Mouse (Mus musculus): ENCODE data around the gene Snap25.
A peak's percentile ranks its signal among the peaks of the same experiment; 100 is the strongest.

Gene Snap25

DNA sequence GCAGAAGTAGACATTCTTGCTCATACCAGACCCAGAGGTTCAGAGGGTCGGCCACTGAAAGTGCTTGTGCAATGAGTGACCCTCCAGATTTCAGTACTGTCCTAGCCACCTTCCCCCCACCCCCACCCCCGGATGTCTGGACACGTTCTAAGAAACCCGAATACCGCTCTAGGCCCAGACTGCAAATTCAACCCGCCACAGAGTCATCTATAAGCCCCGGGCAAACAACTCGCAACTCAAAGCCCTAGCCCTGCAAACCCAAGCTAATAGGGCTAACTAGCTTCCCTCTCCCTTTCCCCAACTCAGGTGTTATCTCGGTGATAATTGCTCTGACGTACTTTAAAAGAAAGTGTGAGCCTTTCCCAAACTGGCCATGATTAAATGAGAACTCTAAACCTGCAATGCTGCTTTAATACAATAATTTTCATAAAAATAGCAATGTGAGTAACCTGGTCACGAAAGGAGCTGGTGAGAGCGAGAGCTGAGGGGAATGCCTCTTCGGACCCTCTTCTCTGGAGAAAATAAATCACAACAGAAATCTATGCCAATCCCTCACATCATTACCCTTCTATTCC lies 725 bp upstream of the Snap25 start:
- DNase-seq (ENCODE audit: low read depth) = no peak

DNA sequence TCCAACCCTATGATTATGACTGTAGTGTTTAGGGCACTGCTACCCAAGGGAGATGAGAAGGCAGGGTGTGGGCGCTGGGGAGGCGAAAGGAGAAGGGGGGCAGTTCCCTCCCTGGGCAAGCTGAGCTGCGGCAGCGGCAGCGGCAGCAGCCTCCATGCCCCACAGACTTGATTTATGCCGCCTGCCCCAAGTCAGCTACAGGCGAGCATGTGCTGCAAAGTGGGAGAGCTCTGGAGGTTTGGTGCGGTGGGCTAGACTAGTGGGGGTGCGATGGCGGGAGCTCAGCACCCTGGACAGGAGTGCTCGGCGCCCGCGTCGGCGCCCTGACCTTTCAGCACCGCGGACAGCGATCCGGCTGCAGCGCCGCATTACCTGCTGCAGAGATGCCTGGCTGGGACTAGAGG lies 757 bp downstream of the Snap25 start:
- peak; percentile 3 for DNase-seq (ENCODE audit: low read depth)

DNA sequence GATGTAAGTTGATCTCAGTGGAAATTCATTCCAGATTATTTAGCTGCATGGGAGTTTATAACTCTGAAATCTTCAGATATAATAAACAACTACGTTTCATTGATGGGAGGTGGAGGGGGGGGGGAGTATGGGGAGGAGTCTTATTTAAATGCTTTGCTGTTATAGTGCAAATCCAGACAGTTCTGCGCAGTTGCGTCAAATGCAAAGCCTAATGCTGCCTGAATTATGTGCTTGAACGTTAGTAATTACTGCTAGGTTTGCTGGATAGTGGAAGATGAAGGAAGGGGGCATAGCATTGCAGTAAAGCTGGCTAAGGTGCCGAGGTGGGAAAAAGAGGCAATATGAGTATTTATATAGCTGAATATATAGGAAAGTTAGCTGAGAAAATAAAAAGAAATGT lies 2.3 kb downstream of the Snap25 start:
- no peak for DNase-seq (ENCODE audit: low read depth)

DNA sequence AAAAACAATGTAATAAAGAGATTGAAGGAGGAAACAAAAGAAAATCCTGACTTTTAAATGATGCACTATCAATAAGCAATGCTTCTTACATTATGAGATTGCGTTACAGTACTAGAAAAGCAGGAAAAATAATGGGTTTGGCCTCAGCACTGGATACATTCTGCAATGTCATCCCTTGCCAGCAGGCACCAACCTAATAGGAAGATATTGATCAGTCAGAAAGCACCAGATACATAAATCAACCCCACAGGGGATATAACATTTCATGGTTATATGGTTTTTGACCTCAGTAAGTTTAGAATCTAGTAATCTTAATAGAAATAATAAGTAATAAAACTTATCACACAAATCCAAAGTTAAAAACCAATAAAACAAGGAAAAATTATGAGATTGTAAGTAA lies 3.1 kb downstream of the Snap25 start:
- no peak for DNase-seq (ENCODE audit: low read depth)

DNA sequence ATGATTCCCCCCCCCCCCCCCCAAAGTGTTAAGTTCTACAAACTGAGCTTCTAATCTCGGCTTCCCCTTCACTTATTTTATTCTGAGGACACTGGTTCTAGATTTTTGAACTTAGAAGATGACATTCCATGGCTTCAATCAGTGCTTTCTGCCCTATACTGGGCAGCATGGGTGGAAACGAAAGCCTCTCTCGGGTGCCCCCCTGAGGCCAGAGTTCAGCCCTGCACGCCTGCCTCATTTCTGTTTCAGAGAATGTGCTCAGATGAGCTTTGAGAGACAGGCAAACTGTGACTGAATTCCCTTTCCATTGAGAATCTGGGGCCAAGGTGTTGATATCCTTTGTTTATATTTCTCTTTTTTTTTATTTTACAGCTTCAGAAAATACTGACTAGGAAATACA lies 7.0 kb downstream of the Snap25 start:
- DNase-seq (ENCODE audit: low read depth) = peak; percentile 27

DNA sequence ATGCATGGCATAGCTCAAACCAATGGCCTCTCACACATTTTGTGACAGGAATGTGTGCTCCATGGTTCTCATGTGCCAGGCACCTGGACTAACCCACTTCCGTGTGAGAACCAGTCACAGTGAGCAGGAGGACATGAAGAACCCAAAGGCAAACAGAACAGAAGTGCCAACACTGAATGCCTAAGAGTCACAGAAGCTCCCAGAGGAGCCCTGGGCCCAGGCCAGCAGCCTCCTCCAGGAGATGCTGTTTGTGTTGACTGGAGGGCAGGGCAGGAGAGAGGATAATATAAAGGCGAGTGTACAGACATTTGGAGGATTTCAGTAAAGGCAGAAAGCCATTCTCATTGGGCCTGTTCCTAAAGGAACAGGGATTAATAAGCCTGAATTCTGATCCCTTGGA lies 25.0 kb downstream of the Snap25 start:
- no peak for DNase-seq (ENCODE audit: low read depth)

DNA sequence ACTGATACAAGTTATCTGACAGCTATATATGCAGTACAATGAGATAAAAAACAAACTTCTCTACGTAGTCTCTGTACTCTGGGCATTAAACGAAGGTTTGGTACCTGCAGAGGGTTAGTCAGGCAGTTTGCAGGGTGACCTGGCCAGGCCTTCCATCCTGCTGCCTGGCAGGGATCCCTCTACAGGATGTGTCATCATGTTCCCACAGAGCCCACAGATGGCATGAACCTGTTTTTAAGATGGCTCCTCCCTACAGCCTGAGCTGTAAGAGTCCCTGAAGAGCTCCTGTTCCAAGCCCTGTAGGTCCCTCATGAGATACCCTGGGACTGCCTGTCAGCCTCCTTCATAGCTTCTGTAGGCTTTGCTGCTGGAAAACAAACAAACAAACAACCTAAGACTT lies 29.0 kb downstream of the Snap25 start:
- DNase-seq (ENCODE audit: low read depth) = no peak

DNA sequence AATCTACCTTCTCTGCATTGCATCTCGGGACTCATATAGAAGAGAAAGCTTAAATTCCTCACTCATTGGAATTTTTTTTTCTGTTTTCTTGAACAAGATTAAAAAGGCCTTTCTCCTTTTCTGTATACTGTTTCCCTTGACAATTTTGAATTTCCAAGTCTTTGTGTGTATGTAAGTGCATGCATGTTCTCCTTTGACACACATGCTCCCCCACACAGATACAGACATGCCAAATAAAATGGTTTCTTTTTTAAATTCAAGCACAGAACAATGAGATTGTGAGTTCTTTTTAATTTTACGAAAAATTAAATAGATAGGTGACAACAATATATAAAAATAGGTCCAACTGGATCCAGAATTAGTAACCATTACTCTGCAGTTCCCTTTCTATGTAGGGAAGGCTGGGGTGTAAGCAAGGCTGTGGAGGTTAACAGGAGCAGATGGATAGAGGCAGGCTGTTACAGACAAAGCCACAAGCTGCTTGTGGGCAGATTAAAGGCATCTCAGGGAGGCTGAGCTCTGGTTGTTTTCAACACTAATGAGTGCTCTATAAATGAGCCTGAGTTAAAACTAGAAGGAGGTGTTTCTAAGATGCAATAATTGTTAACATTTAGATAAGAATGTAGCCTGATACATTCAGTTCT lies 31.6 kb downstream of the Snap25 start:
- DNase-seq (ENCODE audit: low read depth) = no peak

DNA sequence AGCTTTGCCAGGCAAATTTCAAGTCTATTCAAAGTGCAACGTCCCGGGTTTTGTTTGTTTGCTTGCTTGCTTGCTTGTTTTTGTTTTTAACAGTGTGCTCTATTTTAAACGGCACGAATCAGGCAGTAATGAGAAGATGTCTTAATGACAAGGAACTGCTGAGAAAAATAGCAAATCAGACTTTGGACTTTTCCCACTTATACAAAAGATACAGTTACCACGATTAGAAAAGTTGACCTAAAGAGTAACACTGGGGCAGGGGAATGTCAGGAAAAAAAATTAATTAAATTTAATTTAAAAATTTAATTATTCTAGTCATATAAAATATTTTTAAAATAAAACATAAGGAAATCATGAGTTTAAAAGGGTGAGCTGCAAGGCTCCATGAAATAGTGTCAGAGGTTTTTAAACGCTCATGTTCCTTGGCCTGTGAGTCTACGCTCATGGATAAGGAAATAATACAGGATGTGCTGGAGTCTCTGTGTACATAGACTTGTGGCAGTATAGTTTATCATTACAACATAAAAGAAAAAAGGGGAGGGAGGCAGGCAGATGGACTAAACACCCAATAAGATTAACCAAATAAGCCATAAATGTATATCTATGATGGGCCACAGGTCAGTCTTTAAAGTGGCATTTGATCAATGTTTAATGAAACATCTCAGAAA lies 32.2 kb downstream of the Snap25 start:
- DNase-seq (ENCODE audit: low read depth) = no peak

DNA sequence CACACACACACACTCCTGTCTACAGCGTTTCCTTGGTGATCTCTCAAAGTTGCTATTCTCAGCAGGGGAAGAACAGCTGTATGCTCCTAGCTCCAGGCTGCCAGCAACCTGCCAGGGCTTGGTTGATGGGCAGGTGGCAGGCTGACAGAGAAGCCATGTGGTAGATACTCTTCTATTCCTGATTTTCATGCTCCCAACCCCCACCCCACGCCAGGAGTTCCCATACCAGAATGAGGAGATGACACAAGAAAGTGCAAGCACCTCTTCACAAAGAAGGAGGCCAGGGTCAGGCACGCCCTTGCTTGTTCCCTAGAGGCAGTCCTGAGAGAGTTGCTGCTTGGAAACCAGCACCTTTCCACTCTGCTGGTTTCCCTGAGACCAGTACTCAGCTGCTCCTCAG lies 40.4 kb downstream of the Snap25 start:
- DNase-seq (ENCODE audit: low read depth) = no peak

DNA sequence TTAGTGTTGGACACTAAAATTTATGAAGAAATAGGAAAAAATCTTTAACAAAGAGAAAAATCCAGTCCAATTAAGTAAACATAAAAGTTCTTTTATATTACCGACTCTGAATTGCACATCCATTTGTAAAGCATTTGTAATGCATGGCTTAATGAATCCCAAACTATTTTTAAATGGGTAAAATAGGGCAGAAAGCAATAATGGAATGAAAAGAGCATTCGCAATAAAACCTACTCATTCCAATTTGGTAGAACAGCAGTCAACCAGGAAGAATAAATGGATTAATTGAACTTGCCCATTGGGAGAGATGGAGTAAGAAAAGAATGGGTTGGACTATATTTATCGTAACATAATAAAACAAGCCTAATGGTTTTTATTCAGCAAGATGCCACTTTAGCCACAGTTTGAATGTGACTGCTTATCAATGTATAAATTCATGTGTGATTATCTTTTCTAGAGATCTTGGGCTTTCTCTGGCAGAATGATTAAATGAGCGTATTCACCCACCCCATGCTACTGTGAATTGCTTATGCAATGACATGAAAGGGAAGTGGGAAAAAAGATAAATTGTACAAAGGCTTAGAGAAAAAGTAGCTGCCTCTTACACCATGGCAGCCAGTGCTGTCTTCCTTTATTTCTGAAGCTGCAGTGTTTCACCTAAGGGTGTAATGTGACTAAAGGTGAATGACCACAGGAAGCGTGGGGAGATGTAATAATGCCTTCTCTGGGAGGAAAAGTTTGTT lies 45.7 kb downstream of the Snap25 start:
- DNase-seq (ENCODE audit: low read depth) = no peak

DNA sequence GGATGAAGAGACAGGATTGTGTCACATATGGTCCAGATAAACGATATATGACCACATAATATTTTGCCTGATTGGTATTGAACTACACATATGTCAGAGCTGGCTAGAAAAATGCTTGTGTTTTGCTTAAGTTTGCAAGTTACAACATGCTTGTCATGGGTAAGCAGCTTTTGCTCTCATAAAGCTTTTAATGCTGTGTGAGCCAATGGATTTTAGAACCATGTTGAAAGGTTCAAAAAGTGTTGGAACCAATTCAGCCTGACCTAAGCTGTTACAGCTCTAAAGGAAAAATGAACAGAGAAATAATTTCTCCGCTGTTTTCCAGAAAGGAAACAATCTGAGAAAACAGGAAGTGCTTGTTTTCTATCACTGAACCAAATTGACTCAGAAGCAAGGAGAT lies 64.9 kb downstream of the Snap25 start:
- DNase-seq (ENCODE audit: low read depth) = no peak

DNA sequence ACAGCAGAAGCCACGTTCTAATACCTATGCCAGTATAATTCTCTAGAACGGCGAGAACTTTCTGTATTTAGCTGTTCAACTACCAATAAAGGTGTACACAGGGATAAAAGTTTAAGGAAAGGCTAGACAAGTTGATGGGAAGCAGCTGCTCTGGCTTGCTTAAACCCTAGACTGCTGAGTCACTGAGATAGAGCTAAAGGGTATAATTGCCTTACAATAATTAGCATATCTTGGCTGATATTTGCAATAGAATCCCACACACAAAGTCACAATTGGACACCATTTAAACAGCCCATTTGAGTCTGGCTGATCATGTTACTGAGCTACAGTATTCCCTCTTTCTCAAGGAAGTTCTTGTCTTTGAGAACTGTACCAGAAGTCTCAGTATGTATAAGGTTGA lies 65.4 kb downstream of the Snap25 start:
- no peak for DNase-seq (ENCODE audit: low read depth)

DNA sequence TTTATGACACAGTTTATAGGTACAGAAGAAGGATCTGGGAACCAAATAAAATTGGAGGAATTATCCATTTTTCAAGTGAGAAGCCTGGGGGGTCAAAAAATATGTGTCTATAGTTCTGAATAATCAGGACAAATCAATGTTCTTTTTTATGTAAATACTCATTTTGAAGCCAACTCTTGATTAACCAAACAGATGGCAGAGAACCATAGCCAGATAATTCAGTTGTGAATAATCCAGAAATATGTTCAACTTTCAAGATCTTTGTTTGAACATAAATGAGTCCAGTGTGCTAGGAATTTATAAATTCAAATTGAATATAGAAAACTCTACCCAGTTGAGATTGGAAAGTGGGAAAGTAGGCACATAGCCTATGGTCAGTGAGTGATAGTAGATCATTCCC lies 67.0 kb downstream of the Snap25 start:
- no peak for DNase-seq (ENCODE audit: low read depth)

DNA sequence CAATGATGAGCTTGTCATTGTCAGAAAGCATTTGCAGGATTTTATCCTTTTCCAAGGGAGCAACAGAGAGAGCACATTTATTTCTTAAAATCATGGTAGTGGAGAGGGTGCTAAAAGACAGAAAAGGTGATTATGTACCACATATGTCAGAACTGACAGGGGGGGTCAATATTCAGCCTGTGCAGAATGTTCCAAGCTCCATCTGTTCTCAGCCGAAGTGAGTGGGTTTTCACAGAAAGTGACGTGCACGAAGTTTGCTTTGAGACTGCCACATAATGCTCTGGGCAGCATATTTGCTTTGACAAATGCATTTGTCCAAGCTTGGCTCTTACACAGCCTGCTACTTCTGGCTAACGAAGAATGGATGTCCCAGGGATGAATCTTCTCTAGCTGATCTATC lies 71.1 kb downstream of the Snap25 start:
- DNase-seq (ENCODE audit: low read depth) = no peak

DNA sequence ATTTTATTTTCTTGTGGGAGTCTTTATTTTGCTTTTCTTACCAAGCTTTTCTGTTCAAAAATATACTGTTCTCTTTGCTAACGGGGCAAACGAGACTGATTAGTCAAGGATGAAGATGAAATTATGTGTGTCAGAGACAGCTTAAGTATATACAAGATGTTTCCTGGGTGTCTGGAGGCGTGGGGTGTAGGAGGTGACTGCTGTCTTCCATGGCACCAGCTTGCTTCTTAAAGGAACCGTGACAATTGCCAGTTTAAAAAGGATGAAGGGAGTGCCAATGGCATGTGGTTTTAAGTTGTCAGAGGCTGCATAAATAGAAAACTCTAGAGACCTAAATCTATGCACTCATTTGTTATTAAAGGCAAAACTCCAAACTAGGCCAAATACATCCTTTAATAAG lies 75.1 kb downstream of the Snap25 start:
- no peak for DNase-seq (ENCODE audit: low read depth)

DNA sequence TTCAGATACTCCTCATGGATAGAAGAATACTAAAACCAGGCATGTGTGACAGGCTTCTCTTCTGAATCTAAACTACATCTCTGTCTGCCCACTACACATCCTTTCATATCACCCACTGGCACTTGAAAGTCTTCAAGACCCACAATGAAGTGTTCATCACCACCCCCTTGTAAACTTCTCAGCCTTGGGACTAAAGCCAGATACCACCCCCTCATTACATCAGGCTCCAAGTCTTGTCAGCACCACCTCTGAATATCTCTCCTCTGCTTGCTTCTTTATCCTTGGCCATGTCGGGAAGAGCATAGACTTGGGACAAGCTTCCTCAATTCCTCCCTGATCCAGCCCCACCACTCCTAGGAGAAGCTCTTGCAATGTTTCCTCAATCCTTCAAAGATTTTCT lies 83.3 kb downstream of the Snap25 start:
- DNase-seq (ENCODE audit: low read depth) = no peak

DNA sequence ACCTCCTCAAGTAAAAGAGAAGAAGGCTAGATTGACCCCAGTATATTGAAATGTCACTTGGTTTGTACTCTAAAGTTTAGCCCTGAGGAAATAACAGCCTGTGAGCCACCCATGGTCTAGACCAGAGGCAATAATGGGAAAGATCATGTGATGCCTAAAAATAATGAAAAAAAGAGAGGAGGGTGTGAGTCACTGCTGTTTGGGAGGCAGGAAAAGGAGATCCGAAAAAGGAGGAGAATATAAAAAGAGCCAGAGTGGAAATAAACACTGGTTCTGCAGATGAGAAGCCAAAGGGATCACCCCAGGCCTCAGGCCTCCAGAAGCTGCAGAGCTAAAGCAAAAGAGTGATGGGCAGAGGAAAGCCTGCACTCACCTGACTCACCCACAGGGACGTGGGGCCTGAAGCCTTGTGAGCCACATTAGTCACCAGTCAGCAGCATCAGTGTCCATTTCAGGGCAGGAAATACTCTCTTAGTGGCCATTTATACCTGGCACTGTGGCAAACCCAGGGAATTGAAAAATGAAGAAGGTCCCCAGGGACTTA lies 85.7 kb downstream of the Snap25 start:
- DNase-seq (ENCODE audit: low read depth) = no peak

DNA sequence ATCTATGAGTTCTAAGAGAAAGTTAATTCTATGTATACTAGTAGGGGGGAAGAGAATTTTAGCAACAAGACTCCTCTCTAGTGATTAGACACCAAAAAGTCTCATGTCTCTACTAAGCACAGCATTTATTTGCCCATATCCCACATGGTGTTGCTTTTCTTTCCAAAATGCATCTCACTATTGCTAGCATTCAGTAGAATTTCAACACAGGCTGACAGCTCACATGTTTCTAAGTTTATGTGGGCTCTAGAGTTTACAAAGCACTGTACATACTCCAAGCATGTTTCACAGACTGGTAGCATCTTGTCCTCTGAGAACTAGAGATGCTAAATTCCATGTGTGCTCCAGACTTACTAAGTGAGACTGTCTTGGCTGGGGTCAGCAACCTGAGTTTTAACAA lies 87.8 kb downstream of the Snap25 start:
- no peak for DNase-seq (ENCODE audit: low read depth)

DNA sequence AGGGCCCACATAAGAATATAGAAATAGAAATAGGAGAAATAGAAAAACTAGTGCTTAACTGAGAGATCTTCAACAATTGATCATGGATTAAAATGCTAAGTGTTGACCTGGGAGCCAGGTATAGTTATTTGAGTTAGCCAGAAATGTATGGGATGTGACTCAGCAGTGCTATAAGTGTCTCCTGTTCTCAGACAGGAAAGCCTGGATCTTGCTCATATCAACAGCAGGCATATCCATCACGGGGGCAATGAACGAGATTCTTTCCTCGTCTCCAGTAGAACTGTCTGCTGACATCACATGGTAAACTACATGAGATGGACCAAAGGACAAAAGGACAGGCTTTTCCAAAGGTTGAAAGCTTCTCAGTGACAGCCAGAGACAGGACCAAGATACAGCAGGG lies 88.8 kb downstream of the Snap25 start:
- DNase-seq (ENCODE audit: low read depth) = no peak

DNA sequence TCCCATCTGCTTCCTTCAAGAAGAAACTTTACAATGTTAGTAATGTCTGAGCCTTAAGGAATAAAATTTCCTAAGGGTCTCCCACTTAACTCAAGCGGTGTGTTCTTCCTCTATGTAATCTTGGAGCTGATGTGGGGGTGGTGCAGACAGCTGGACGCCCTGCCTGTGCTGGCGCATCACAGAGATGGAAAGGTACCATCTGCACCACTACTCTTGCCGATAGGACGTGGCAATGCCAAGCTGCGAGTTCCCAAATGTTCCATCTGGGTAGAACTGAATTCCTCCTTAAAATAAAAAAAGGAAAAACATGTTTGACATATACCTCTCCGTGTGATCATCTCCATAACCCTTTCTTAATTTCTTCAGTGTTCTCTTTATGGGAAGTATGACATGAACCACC lies 89.9 kb downstream of the Snap25 start:
- no peak for DNase-seq (ENCODE audit: low read depth)

DNA sequence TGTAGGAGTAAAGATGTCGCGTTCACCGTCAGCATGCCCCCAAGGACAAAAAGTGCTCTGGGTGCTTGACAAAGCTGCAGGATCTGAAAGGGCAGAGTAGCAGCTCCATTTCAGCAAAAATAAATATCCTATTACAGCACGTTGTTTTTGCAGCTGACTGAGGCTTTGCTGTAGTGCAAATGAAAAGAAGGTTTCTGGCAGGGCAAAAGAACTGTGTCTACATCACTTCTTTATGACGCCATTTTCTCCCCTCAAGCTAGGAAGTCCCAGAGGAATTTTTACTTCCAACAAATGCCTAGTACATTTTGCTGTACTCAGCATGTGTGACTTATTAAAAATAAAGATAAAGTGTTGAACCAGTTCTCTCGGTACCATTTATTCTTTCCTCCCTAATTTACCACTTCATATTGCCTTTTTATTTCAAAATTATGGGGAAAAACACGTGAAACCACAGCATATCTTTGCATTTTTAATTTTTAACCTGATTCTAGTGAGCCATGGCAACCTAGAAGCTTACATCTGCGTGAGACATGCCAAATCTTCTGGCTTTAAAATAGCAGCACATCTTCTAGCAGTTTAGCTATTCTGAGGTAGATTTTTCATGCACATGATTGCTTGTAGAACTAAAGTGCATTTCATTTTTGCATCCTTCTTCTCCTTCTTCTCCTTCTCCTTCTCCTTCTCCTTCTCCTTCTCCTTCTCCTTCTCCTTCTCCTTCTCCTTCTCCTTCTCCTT lies 94.9 kb downstream of the Snap25 start:
- no peak for DNase-seq (ENCODE audit: low read depth)
